Mouse (Mus musculus) embryonic fibroblast, embryonic 13.5 days (primary cell): Measurements from ENCODE around the gene Sult2b1.

ENCODE experiments used
- CTCF ChIP-seq: IDR thresholded peaks from 2 replicates; pipeline ENCODE4 v1.5.1; 2011; ENCODE audit warnings: mild to moderate bottlenecking, control low read depth, low read length, moderate library complexity, borderline replicate concordance; ENCODE audit not compliant: insufficient read depth
- POLR2A ChIP-seq: IDR thresholded peaks from 2 replicates; pipeline ENCODE4 v1.6.1; 2011; ENCODE audit warnings: low read depth, mild to moderate bottlenecking, control low read depth, low read length, moderate library complexity

GRCm38 (mm10) chr7:45786136-45786578 lies 1.7 kb upstream of the Sult2b1 start:
- TF ChIP-seq POLR2A = 0 out of 2 replicates have a peak, but pooled peaks have one; percentile 1
- no peak for TF ChIP-seq CTCF
